Mouse (Mus musculus) olfactory bulb, adult 2 months (tissue): Measurements from ENCODE around the gene Coq3.

ENCODE experiments used
- CTCF ChIP-seq: fragments of 200-500 bp; IDR thresholded peaks from 2 replicates; pipeline ENCODE4 v1.5.1; 2012; ENCODE audit warnings: low read depth, mild to moderate bottlenecking, low read length, moderate library complexity; ENCODE audit not compliant: insufficient read depth
- POLR2A ChIP-seq: fragments of 200-500 bp; IDR thresholded peaks from 2 replicates; pipeline ENCODE4 v1.6.1; 2012; ENCODE audit warnings: mild to moderate bottlenecking, low read depth, low read length, moderate library complexity; ENCODE audit not compliant: insufficient read depth

- no peak for TF ChIP-seq POLR2A
- TF ChIP-seq CTCF = no peak
These were observed 52.5 kb downstream of the Coq3 start for GRCm38 (mm10) chr4:21931772-21932630.
